Mouse (Mus musculus) adrenal gland, adult 18-20 months (tissue): ENCODE data around the gene Sppl3. TPM values are rescaled to one million over a fixed set of nuclear protein-coding genes. Genes with fewer than 3 reads are reported as not detected.

Experiments
- total RNA-seq, 2 experiments: library from RNA; stranded (reverse); gene quantifications; 1 replicate in 1 of 2; 2 replicates in 1 of 2; pipeline ENCODE4 v1.2.3; 2021

Sppl3 gene
- total RNA-seq, 2 experiments from 2014 or later, result 40.0 to 44.0 TPM

Other genes with a start within 250 kb of the Sppl3 start
- 10 to 100 TPM; 72.6 to 82.7 TPM for gene Ankrd13a, start 236.5 kb upstream of the Sppl3 start, total RNA-seq
- 10 to 100 TPM; 33.8 to 36.8 TPM for gene Git2, start 235.6 kb upstream of the Sppl3 start, total RNA-seq
- gene 1500011B03Rik, start 187.7 kb upstream of the Sppl3 start, total RNA-seq, result 10 to 100 TPM; 27.9 to 38.5 TPM
- not detected for gene 4930519G04Rik, start 157.5 kb upstream of the Sppl3 start, total RNA-seq
- not detected for gene Gm9936, start 152.5 kb upstream of the Sppl3 start, total RNA-seq
- 10 to 100 TPM in 1 of 2 experiments, 1 to 10 TPM in 1; 9.9 to 10.4 TPM for gene Oasl2, start 114.2 kb upstream of the Sppl3 start, total RNA-seq
- gene Oasl1, start 87.9 kb upstream of the Sppl3 start, total RNA-seq, result 1 to 10 TPM in 1 of 2 experiments, under 1 TPM in 1; 0.74 to 1.2 TPM
- gene 2210016L21Rik, start 69.0 kb upstream of the Sppl3 start, total RNA-seq, result 10 to 100 TPM; 36.7 to 39.0 TPM
- gene Hnf1a, start 40.0 kb upstream of the Sppl3 start, total RNA-seq, result not detected
- gene Gm10401, start 87.2 kb downstream of the Sppl3 start, total RNA-seq, result not detected
- 100 to 1,000 TPM; 211 to 251 TPM for gene Acads, start 108.2 kb downstream of the Sppl3 start, total RNA-seq
- 10 to 100 TPM; 36.6 to 46.1 TPM for gene Unc119b, start 123.8 kb downstream of the Sppl3 start, total RNA-seq
- gene Mlec, start 147.0 kb downstream of the Sppl3 start, total RNA-seq, result 100 to 1,000 TPM; 173 to 221 TPM
- 10 to 100 TPM; 28.4 to 34.3 TPM for gene Cabp1, start 183.2 kb downstream of the Sppl3 start, total RNA-seq
- gene Pop5, start 224.7 kb downstream of the Sppl3 start, total RNA-seq, result 10 to 100 TPM; 71.6 to 84.6 TPM